Mouse (Mus musculus) forebrain, embryonic 14.5 days (tissue): ENCODE measurements around the gene Mark3. TPM values are rescaled to one million over a fixed set of nuclear protein-coding genes. Genes with fewer than 3 reads are reported as not detected.

Source experiments
- ATAC-seq: fragments of 200-750 bp; cut with Nextera tagmentation; 2 replicates; pipeline ENCODE4 v1.8.0; 2017; ENCODE audit warnings: mild to moderate bottlenecking, moderate library complexity
- DNase-seq: peaks from one replicate; pipeline ENCODE4 v3.0.0-alpha.2; 2015; ENCODE audit warnings: low spot score
- H3K27ac ChIP-seq: fragments of 300-500 bp; sonication (generic); 2 replicates; pipeline ENCODE4 v1.5.1; 2014; ENCODE audit warnings: low read depth, mild to moderate bottlenecking, control low read depth, low read length, moderate library complexity
- H3K27me3 ChIP-seq: fragments of 300-500 bp; sonication (generic); replicated peaks from 2 replicates; pipeline ENCODE4 v1.6.1; 2014; ENCODE audit warnings: low read length, control low read depth, mixed read lengths; ENCODE audit not compliant: control insufficient read depth, insufficient read depth
- H3K36me3 ChIP-seq: fragments of 300-500 bp; sonication (generic); 2 replicates; pipeline ENCODE4 v1.6.1; 2014; ENCODE audit warnings: low read length, control low read depth; ENCODE audit not compliant: control insufficient read depth, insufficient read depth
- H3K4me1 ChIP-seq: fragments of 300-500 bp; sonication (generic); 2 replicates; pipeline ENCODE4 v1.6.1; 2014; ENCODE audit warnings: antibody characterized with exemption, low read length, control low read depth; ENCODE audit not compliant: control insufficient read depth, insufficient read depth
- H3K4me2 ChIP-seq: fragments of 300-500 bp; sonication (generic); 2 replicates; pipeline ENCODE4 v1.6.1; 2014; ENCODE audit warnings: mild to moderate bottlenecking, control low read depth, low read length
- H3K4me3 ChIP-seq: fragments of 300-500 bp; sonication (generic); 2 replicates; pipeline ENCODE4 v1.5.1; 2014; ENCODE audit warnings: low read depth, low read length, control low read depth
- H3K9ac ChIP-seq: fragments of 300-500 bp; sonication (generic); 2 replicates; pipeline ENCODE4 v1.6.1; 2014; ENCODE audit warnings: mild to moderate bottlenecking, low read length, control low read depth, moderate library complexity
- H3K9me3 ChIP-seq: fragments of 300-500 bp; sonication (generic); replicated peaks from 2 replicates; pipeline ENCODE4 v1.6.1; 2016; ENCODE audit warnings: low read length, control low read depth, mixed read lengths; ENCODE audit not compliant: control insufficient read depth
- WGBS: fragments of 180-500 bp; shearing (Covaris S2); extraction: QIAGEN DNeasy Blood & Tissue Kit; methylation state at CpG from one replicate; pipeline ENCODE4 v1.1.7; 2014; 5-methylcytosine and 5-hydroxymethylcytosine counted together
- polyA plus RNA-seq: library from polyadenylated mRNA; unstranded; fragments of >200 nt; fragmentation: Nextera tagmentation; extraction: Ambion mirVana; gene quantifications from 2 replicates; pipeline ENCODE4 v1.2.1, GENCODE M21; 2014

Mark3 gene
- polyA plus RNA-seq, 1 experiment from 2014 or later, result 58.4 TPM

GRCm38 (mm10) chr12:111572406-111572805 lies 1.9 kb upstream of the Mark3 start:
- no peak overlapping the region for H3K4me2 ChIP-seq
- no peak overlapping the region for H3K4me3 ChIP-seq
- no peaks in the 10 kb centered on the region for H3K36me3 ChIP-seq
- H3K9me3 ChIP-seq, result no peaks in the 10 kb centered on the region
- H3K27ac ChIP-seq, result no peak overlapping the region
- no peak for DNase-seq
- no peaks in the 10 kb centered on the region for H3K27me3 ChIP-seq
- H3K4me1 ChIP-seq, result peaks cover 15% of the 10 kb centered on the region
- ATAC-seq, result no peak
- 88% methylated on average over 7 of the region's 7 CpGs for WGBS
- no peak overlapping the region for H3K9ac ChIP-seq

DNA sequence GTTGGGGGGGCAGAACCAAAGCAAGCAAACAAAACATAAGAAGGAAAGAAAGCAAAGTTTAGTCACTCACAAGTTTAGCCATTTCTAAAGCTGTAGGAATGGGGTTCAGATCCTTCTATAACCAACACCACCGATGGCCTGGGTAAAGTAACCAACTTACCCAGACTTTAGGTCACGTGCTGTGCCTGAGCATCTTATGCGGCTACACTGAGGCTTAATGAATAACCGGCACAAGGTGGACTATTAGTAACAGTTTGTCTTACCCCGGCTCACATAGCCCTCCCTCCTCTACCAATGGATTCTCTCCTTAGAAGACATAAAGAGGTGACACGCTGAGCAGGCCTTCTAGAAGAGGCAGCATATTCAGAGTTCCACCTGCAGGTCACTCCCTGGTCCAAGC lies 1.0 kb upstream of the Mark3 start:
- DNase-seq, result no peak
- peak overlapping the region; percentile 84 for H3K4me2 ChIP-seq

GRCm38 (mm10) chr12:111574887-111575838 lies 840 bp downstream of the Mark3 start:
- peak overlapping the region; percentile 97 for H3K27ac ChIP-seq
- H3K27me3 ChIP-seq, result no peaks in the 10 kb centered on the region
- H3K9ac ChIP-seq, result peak overlapping the region; percentile 97
- ATAC-seq (peak; percentile 24; the same call in 1 of the 2 replicates), DNase-seq (peak; percentile 52)
- H3K9me3 ChIP-seq, result no peaks in the 10 kb centered on the region
- WGBS, result under 1% methylated on average over 58 of the region's 58 CpGs
- peaks cover 15% of the 10 kb centered on the region for H3K4me1 ChIP-seq
- H3K4me3 ChIP-seq, result peak overlapping the region; percentile 100
- H3K4me2 ChIP-seq, result peak overlapping the region; percentile 84
- H3K36me3 ChIP-seq, result no peaks in the 10 kb centered on the region

More for the DNA sequence above, 1.0 kb upstream of the Mark3 start:
- Histone ChIP-seq H3K9me3 (no peaks in the 10 kb centered on the region), H3K27me3 (no peaks in the 10 kb centered on the region), H3K4me3 (peak overlapping the region; percentile 100), H3K27ac (no peak overlapping the region), H3K9ac (peak overlapping the region; percentile 97), H3K4me1 (peaks cover 15% of the 10 kb centered on the region), H3K36me3 (no peaks in the 10 kb centered on the region)
- no peak for ATAC-seq
- 34% methylated on average over 6 of the region's 6 CpGs for WGBS

- H3K27me3 ChIP-seq, result no peaks in the 10 kb centered on the region
- no peak overlapping the region for H3K27ac ChIP-seq
- no peaks in the 10 kb centered on the region for H3K36me3 ChIP-seq
- ATAC-seq, result no peak
- H3K9me3 ChIP-seq, result no peaks in the 10 kb centered on the region
- no peak overlapping the region for H3K9ac ChIP-seq
- DNase-seq, result no peak
- 88% methylated on average over 1 of the region's 1 CpGs for WGBS
- no peak overlapping the region for H3K4me2 ChIP-seq
- H3K4me1 ChIP-seq, result no peaks in the 10 kb centered on the region
- H3K4me3 ChIP-seq, result no peak overlapping the region
Observed at GRCm38 (mm10) chr12:111583058-111583457, 8.7 kb downstream of the Mark3 start.

DNA sequence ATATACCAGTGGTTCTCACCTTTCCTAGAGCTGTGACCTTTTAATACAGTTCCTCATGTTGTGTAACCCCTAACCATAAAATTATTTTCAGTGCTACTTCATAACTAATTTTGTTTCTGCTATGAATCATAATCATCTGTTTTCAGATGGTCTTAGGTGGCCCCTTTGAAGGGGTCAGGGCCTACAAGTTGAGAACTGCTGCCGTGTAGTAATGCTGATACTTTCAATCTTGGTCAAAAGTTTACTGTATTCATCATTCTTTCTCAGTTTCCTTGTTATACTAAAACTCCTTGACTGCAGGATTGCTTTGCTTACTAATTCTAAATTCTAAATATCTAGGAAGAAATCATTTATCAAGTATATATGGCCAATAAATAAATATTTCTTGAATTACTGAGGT lies 10.1 kb downstream of the Mark3 start:
- no peak overlapping the region for H3K9ac ChIP-seq
- H3K36me3 ChIP-seq, result no peaks in the 10 kb centered on the region
- no peak overlapping the region for H3K27ac ChIP-seq
- ATAC-seq (no peak), DNase-seq (no peak)
- no peak overlapping the region for H3K4me2 ChIP-seq
- no peaks in the 10 kb centered on the region for H3K9me3 ChIP-seq
- H3K4me3 ChIP-seq, result no peak overlapping the region
- no peaks in the 10 kb centered on the region for H3K27me3 ChIP-seq
- H3K4me1 ChIP-seq, result no peaks in the 10 kb centered on the region
- WGBS, result 82% methylated on average over 1 of the region's 1 CpGs

DNA sequence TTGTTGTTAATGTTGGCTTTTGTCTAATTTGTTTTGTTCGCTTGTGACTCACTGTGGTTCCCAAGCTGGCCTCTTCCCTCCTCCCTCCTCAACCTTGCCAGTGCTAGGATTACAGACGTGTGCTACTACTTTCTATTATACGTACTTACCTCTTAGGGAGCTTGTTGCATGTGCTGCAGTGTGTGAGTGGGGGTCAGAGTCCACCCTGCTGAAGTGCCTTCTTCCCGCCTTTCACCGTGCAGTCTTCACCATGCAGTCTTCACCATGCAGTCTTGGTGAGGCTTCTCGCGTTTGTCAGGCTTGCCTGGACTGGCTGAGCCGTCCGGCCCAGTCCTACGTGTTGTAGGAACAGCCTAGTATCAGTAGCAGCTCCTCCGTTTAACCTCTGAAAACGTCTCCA lies 12.9 kb downstream of the Mark3 start:
- WGBS, result 84% methylated on average over 12 of the region's 12 CpGs
- H3K36me3 ChIP-seq, result no peaks in the 10 kb centered on the region
- H3K4me1 ChIP-seq, result no peaks in the 10 kb centered on the region
- H3K9me3 ChIP-seq, result no peaks in the 10 kb centered on the region
- no peak for DNase-seq
- no peak overlapping the region for H3K4me2 ChIP-seq
- ATAC-seq, result no peak
- no peak overlapping the region for H3K9ac ChIP-seq
- no peaks in the 10 kb centered on the region for H3K27me3 ChIP-seq
- no peak overlapping the region for H3K4me3 ChIP-seq
- no peak overlapping the region for H3K27ac ChIP-seq

GRCm38 (mm10) chr12:111592407-111593021 lies 18.2 kb downstream of the Mark3 start:
- ATAC-seq, result no peak
- Histone ChIP-seq H3K9ac (no peak overlapping the region), H3K36me3 (peaks cover 40% of the 10 kb centered on the region), H3K4me1 (no peaks in the 10 kb centered on the region), H3K4me3 (no peak overlapping the region), H3K4me2 (no peak overlapping the region), H3K27ac (no peak overlapping the region), H3K9me3 (no peaks in the 10 kb centered on the region), H3K27me3 (no peaks in the 10 kb centered on the region)
- DNase-seq, result no peak
- WGBS, result 75% methylated on average over 14 of the region's 14 CpGs

DNA sequence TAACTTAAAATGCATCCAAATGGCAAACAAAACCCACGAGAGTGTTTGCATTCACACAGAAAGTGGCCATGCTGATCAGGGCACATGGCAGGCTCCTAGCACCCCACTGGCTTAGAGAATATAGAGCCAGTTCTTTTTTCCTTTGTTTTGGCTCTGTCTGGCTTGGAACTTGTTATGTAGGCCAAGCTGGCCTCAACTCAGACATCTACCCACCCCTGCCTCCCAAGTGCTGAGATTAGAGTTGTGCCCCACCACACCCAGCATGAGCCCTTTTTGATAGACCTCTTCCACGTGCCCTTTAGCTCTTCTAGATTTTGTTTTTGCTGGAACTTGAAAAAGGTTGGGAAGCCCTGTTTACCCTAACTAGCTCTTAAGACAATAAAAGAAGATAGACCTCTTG lies 19.5 kb downstream of the Mark3 start:
- Histone ChIP-seq H3K9ac (no peak overlapping the region), H3K4me3 (no peak overlapping the region), H3K4me2 (no peak overlapping the region), H3K27me3 (no peaks in the 10 kb centered on the region), H3K4me1 (no peaks in the 10 kb centered on the region), H3K9me3 (no peaks in the 10 kb centered on the region), H3K36me3 (peaks cover 50% of the 10 kb centered on the region), H3K27ac (no peak overlapping the region)
- 53% methylated on average over 2 of the region's 2 CpGs for WGBS
- ATAC-seq, result no peak
- DNase-seq, result no peak

GRCm38 (mm10) chr12:111597310-111597709 lies 23.0 kb downstream of the Mark3 start:
- Histone ChIP-seq H3K4me3 (no peak overlapping the region), H3K9me3 (no peaks in the 10 kb centered on the region), H3K27me3 (no peaks in the 10 kb centered on the region), H3K36me3 (peaks cover 60% of the 10 kb centered on the region), H3K9ac (no peak overlapping the region), H3K4me2 (no peak overlapping the region), H3K27ac (no peak overlapping the region), H3K4me1 (no peaks in the 10 kb centered on the region)
- DNase-seq, result no peak
- ATAC-seq, result no peak
- WGBS, result 96% methylated on average over 1 of the region's 1 CpGs
